Mouse (Mus musculus) heart, embryonic 12.5 days (tissue): Measurements from ENCODE around the gene F830045P16Rik. TPM values are rescaled to one million over a fixed set of nuclear protein-coding genes. Genes with fewer than 3 reads are reported as not detected.
A peak's percentile ranks its signal among the peaks of the same experiment; 100 is the strongest.

Experiments used
- ATAC-seq: fragments of 200-750 bp; cut with Nextera tagmentation; 2 replicates; pipeline ENCODE4 v1.8.0; 2017; ENCODE audit warnings: moderate TSS enrichment, moderate library complexity; ENCODE audit not compliant: insufficient number of reproducible peaks, low FRiP score
- H3K27ac ChIP-seq: fragments of 300-500 bp; sonication (generic); 2 replicates; pipeline ENCODE4 v1.5.1; 2016; ENCODE audit warnings: mild to moderate bottlenecking, moderate library complexity; ENCODE audit not compliant: poor library complexity, severe bottlenecking
- H3K27me3 ChIP-seq: fragments of 300-500 bp; sonication (generic); replicated peaks from 2 replicates; pipeline ENCODE4 v1.6.1; 2016; ENCODE audit warnings: mild to moderate bottlenecking, moderate library complexity
- H3K36me3 ChIP-seq: fragments of 300-500 bp; sonication (generic); 2 replicates; pipeline ENCODE4 v1.6.1; 2016; ENCODE audit warnings: mild to moderate bottlenecking, moderate library complexity
- H3K4me1 ChIP-seq: fragments of 300-500 bp; sonication (generic); replicated peaks from 2 replicates; pipeline ENCODE4 v1.6.1; 2016; ENCODE audit warnings: mild to moderate bottlenecking
- H3K4me2 ChIP-seq: fragments of 300-500 bp; sonication (generic); 2 replicates; pipeline ENCODE4 v1.6.1; 2016; ENCODE audit warnings: mild to moderate bottlenecking, moderate library complexity
- H3K4me3 ChIP-seq: fragments of 300-500 bp; sonication (generic); 2 replicates; pipeline ENCODE4 v1.5.1; 2016; ENCODE audit warnings: mild to moderate bottlenecking
- H3K9ac ChIP-seq: fragments of 300-500 bp; sonication (generic); 2 replicates; pipeline ENCODE4 v1.6.1; 2016; ENCODE audit warnings: mild to moderate bottlenecking, moderate library complexity
- H3K9me3 ChIP-seq: fragments of 300-500 bp; sonication (generic); replicated peaks from 2 replicates; pipeline ENCODE4 v1.6.1; 2016; ENCODE audit warnings: mild to moderate bottlenecking, moderate library complexity
- WGBS: fragments of 180-500 bp; shearing (Covaris S2); methylation state at CpG from one replicate; pipeline ENCODE4 v1.1.7; 2016; 5-methylcytosine and 5-hydroxymethylcytosine counted together
- polyA plus RNA-seq: library from polyadenylated mRNA; unstranded; fragments of >200 nt; fragmentation: Nextera tagmentation; extraction: Ambion mirVana; gene quantifications from 2 replicates; pipeline ENCODE4 v1.2.1, GENCODE M21; 2016

The F830045P16Rik gene
- polyA plus RNA-seq, result not detected in 2 replicates

- Histone ChIP-seq H3K27me3 (no peaks in the 10 kb centered on the region), H3K4me2 (no peak within 1 kb of the TSS), H3K9me3 (no peaks in the 10 kb centered on the region), H3K4me1 (peaks cover 33% of the 10 kb centered on the region), H3K9ac (no peak within 1 kb of the TSS; the same call in 1 of the 2 replicates), H3K27ac (no peak within 1 kb of the TSS), H3K36me3 (no peaks in the 10 kb centered on the region), H3K4me3 (no peak within 1 kb of the TSS)
- 54% methylated on average over 2 of the region's 2 CpGs for WGBS
- ATAC-seq, result no peak
Observed at GRCm38 (mm10) chr2:129536377-129536776, at the start of gene F830045P16Rik. F830045P16Rik (minus strand) TSS chr2:129536602.

GRCm38 (mm10) chr2:129585904-129586514 is 49.6 kb upstream of the F830045P16Rik start:
- H3K27ac ChIP-seq, result no peak overlapping the region
- H3K36me3 ChIP-seq, result no peaks in the 10 kb centered on the region
- H3K27me3 ChIP-seq, result no peaks in the 10 kb centered on the region
- no peaks in the 10 kb centered on the region for H3K9me3 ChIP-seq
- H3K4me1 ChIP-seq, result peaks cover 11% of the 10 kb centered on the region
- 0 out of 2 replicates have a peak, but pooled peaks have one; percentile 28 for ATAC-seq
- 72% methylated on average over 11 of the region's 11 CpGs for WGBS
- H3K4me3 ChIP-seq, result no peak overlapping the region
- H3K4me2 ChIP-seq, result no peak overlapping the region
- no peak overlapping the region for H3K9ac ChIP-seq

GRCm38 (mm10) chr2:129584905-129585304 is 48.5 kb upstream of the F830045P16Rik start:
- Histone ChIP-seq H3K4me1 (peaks cover 11% of the 10 kb centered on the region), H3K9ac (no peak overlapping the region), H3K4me2 (no peak overlapping the region), H3K27ac (no peak overlapping the region), H3K4me3 (no peak overlapping the region), H3K9me3 (no peaks in the 10 kb centered on the region), H3K36me3 (no peaks in the 10 kb centered on the region), H3K27me3 (no peaks in the 10 kb centered on the region)
- WGBS, result 22% methylated on average over 1 of the region's 1 CpGs
- no peak for ATAC-seq

- ATAC-seq, result no peak
- H3K36me3 ChIP-seq, result no peaks in the 10 kb centered on the region
- H3K27me3 ChIP-seq, result peaks cover 1% of the 10 kb centered on the region; the same call in 1 of the 2 replicates
- no peak overlapping the region for H3K27ac ChIP-seq
- H3K4me2 ChIP-seq, result no peak overlapping the region
- WGBS, result 66% methylated on average over 4 of the region's 4 CpGs
- H3K9me3 ChIP-seq, result no peaks in the 10 kb centered on the region
- H3K9ac ChIP-seq, result no peak overlapping the region
- peaks cover 6% of the 10 kb centered on the region for H3K4me1 ChIP-seq
- H3K4me3 ChIP-seq, result no peak overlapping the region
Observed at GRCm38 (mm10) chr2:129582261-129582660, 45.9 kb upstream of the F830045P16Rik start.

- Histone ChIP-seq H3K27ac (no peak overlapping the region), H3K9ac (no peak overlapping the region), H3K4me1 (peaks cover 6% of the 10 kb centered on the region), H3K4me2 (no peak overlapping the region), H3K4me3 (no peak overlapping the region), H3K36me3 (no peaks in the 10 kb centered on the region), H3K9me3 (no peaks in the 10 kb centered on the region), H3K27me3 (peaks cover 6% of the 10 kb centered on the region; the same call in 1 of the 2 replicates)
- WGBS, result 42% methylated on average over 3 of the region's 3 CpGs
- ATAC-seq, result no peak
Observed at GRCm38 (mm10) chr2:129581826-129582225, 45.4 kb upstream of the F830045P16Rik start.

- Histone ChIP-seq H3K27me3 (peaks cover 16% of the 10 kb centered on the region; the same call in 1 of the 2 replicates), H3K9ac (no peak overlapping the region), H3K9me3 (no peaks in the 10 kb centered on the region), H3K4me1 (peaks cover 14% of the 10 kb centered on the region), H3K4me3 (no peak overlapping the region), H3K4me2 (no peak overlapping the region), H3K27ac (no peak overlapping the region), H3K36me3 (no peaks in the 10 kb centered on the region)
- no peak for ATAC-seq
- WGBS, result 62% methylated on average over 4 of the region's 4 CpGs
Observed at GRCm38 (mm10) chr2:129580656-129581055, 44.3 kb upstream of the F830045P16Rik start.

- H3K27ac ChIP-seq, result no peak overlapping the region
- ATAC-seq, result no peak
- no peaks in the 10 kb centered on the region for H3K9me3 ChIP-seq
- WGBS, result 83% methylated on average over 8 of the region's 8 CpGs
- H3K9ac ChIP-seq, result no peak overlapping the region
- no peak overlapping the region for H3K4me3 ChIP-seq
- peaks cover 53% of the 10 kb centered on the region for H3K27me3 ChIP-seq
- H3K4me2 ChIP-seq, result no peak overlapping the region
- no peaks in the 10 kb centered on the region for H3K36me3 ChIP-seq
- H3K4me1 ChIP-seq, result peaks cover 17% of the 10 kb centered on the region
Observed at GRCm38 (mm10) chr2:129576611-129577447, 40.4 kb upstream of the F830045P16Rik start.

- Histone ChIP-seq H3K27ac (no peak overlapping the region), H3K9me3 (no peaks in the 10 kb centered on the region), H3K4me1 (peaks cover 17% of the 10 kb centered on the region), H3K27me3 (peaks cover 66% of the 10 kb centered on the region), H3K9ac (no peak overlapping the region), H3K36me3 (no peaks in the 10 kb centered on the region), H3K4me3 (no peak overlapping the region), H3K4me2 (no peak overlapping the region)
- no peak for ATAC-seq
- 81% methylated on average over 4 of the region's 4 CpGs for WGBS
Observed at GRCm38 (mm10) chr2:129575113-129575512, 38.7 kb upstream of the F830045P16Rik start.

- ATAC-seq, result no peak
- H3K27me3 ChIP-seq, result peaks cover 72% of the 10 kb centered on the region
- peaks cover 17% of the 10 kb centered on the region for H3K4me1 ChIP-seq
- no peaks in the 10 kb centered on the region for H3K36me3 ChIP-seq
- H3K27ac ChIP-seq, result no peak overlapping the region
- 18% methylated on average over 24 of the region's 24 CpGs for WGBS
- no peaks in the 10 kb centered on the region for H3K9me3 ChIP-seq
- peak overlapping the region; percentile 29 for H3K4me3 ChIP-seq
- no peak overlapping the region for H3K9ac ChIP-seq
- peak overlapping the region; percentile 57 for H3K4me2 ChIP-seq
Observed at GRCm38 (mm10) chr2:129574395-129575046, 38.1 kb upstream of the F830045P16Rik start.

GRCm38 (mm10) chr2:129573701-129574273 is 37.4 kb upstream of the F830045P16Rik start:
- H3K9me3 ChIP-seq, result no peaks in the 10 kb centered on the region
- no peaks in the 10 kb centered on the region for H3K36me3 ChIP-seq
- H3K27ac ChIP-seq, result no peak overlapping the region
- no peak for ATAC-seq
- no peak overlapping the region for H3K4me3 ChIP-seq
- no peak overlapping the region for H3K9ac ChIP-seq
- H3K4me2 ChIP-seq, result peak overlapping the region; percentile 57; the same call in 1 of the 2 replicates
- peaks cover 17% of the 10 kb centered on the region for H3K4me1 ChIP-seq
- WGBS, result 28% methylated on average over 4 of the region's 4 CpGs
- H3K27me3 ChIP-seq, result peaks cover 77% of the 10 kb centered on the region

- Histone ChIP-seq H3K4me1 (peaks cover 5% of the 10 kb centered on the region), H3K4me2 (no peak overlapping the region), H3K36me3 (no peaks in the 10 kb centered on the region), H3K4me3 (no peak overlapping the region), H3K27me3 (peaks cover 51% of the 10 kb centered on the region), H3K9me3 (no peaks in the 10 kb centered on the region), H3K27ac (no peak overlapping the region), H3K9ac (no peak overlapping the region)
- ATAC-seq, result no peak
- 43% methylated on average over 5 of the region's 5 CpGs for WGBS
Observed at GRCm38 (mm10) chr2:129569556-129569955, 33.2 kb upstream of the F830045P16Rik start.
